Mouse (Mus musculus) small intestine, adult 2 months (tissue): ENCODE results near the gene Cenpb. TPM values are rescaled to one million over a fixed set of nuclear protein-coding genes. Genes with fewer than 3 reads are reported as not detected.

ENCODE experiments used
- H3K27ac ChIP-seq: fragments of 200-500 bp; 2 replicates; pipeline ENCODE4 v1.5.1; 2012; ENCODE audit warnings: low read depth, low read length, control low read depth, inconsistent platforms; ENCODE audit not compliant: insufficient read depth
- H3K27me3 ChIP-seq: fragments of 200-500 bp; 2 replicates; pipeline ENCODE4 v1.6.1; 2012; ENCODE audit warnings: mild to moderate bottlenecking, moderate library complexity, low read length, inconsistent platforms; ENCODE audit not compliant: control insufficient read depth, insufficient read depth
- H3K36me3 ChIP-seq: fragments of 200-500 bp; 2 replicates; pipeline ENCODE4 v1.6.1; 2012; ENCODE audit warnings: mild to moderate bottlenecking, low read length, control low read depth, inconsistent platforms; ENCODE audit not compliant: control insufficient read depth, insufficient read depth
- H3K4me1 ChIP-seq: fragments of 200-500 bp; 2 replicates; pipeline ENCODE4 v1.6.1; 2012; ENCODE audit warnings: low read length, inconsistent platforms, mixed read lengths; ENCODE audit not compliant: control insufficient read depth, insufficient read depth, insufficient read length
- H3K4me3 ChIP-seq: fragments of 200-500 bp; 2 replicates; pipeline ENCODE4 v1.5.1; 2012; ENCODE audit warnings: low read depth, mild to moderate bottlenecking, control low read depth, inconsistent platforms, low read length, moderate library complexity
- CTCF ChIP-seq: fragments of 200-500 bp; IDR thresholded peaks from 2 replicates; pipeline ENCODE4 v1.5.1; 2012; ENCODE audit warnings: low read depth, mild to moderate bottlenecking, control low read depth, inconsistent platforms, low read length, moderate library complexity, mixed read lengths; ENCODE audit not compliant: insufficient replicate concordance, insufficient read length; ENCODE audit errors: extremely low read depth
- POLR2A ChIP-seq: fragments of 200-500 bp; IDR thresholded peaks from 2 replicates; pipeline ENCODE4 v1.6.1; 2012; ENCODE audit warnings: low read depth, mild to moderate bottlenecking, control low read depth, inconsistent platforms, low read length, moderate library complexity
- WGBS: fragments of 180-500 bp; shearing (Covaris S2); methylation state at CpG from one replicate; pipeline ENCODE4 v1.1.7; 2018; 5-methylcytosine and 5-hydroxymethylcytosine counted together
- polyA plus RNA-seq: library from polyadenylated mRNA; depleted of rRNA; stranded (reverse); fragments of >200 nt; gene quantifications from 2 replicates; pipeline ENCODE4 v1.2.3, GENCODE M21; 2012

Gene Cenpb
- polyA plus RNA-seq, 1 experiment: 95.1 TPM

DNA sequence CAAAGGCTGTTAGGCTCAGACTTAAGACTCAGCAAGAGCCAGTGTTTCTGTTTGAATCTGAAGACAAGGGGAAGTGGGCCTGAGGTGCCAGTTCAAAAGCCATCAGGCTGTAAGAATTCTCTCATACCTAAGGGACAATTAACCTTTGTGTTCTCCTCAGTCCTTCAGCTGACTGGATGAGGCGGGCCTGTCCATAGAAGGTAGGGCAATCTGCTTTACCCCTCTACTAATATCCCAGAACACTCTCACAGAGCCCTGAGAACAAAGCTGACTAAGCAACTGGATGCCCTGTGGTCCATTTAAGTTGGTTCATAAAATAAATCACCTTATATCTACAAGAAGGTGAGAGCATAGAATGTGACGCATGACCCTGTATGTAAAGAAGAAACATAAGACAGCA lies 13.7 kb downstream of the Cenpb start:
- Histone ChIP-seq H3K36me3 (no peaks in the 10 kb centered on the region), H3K27ac (no peak overlapping the region; the same call in 1 of the 2 replicates), H3K27me3 (no peaks in the 10 kb centered on the region), H3K4me3 (no peak overlapping the region), H3K4me1 (no peaks in the 10 kb centered on the region; the same call in 1 of the 2 replicates)
- no peak for TF ChIP-seq CTCF
- TF ChIP-seq POLR2A: no peak
- 81% methylated on average over 2 of the region's 2 CpGs for WGBS

DNA sequence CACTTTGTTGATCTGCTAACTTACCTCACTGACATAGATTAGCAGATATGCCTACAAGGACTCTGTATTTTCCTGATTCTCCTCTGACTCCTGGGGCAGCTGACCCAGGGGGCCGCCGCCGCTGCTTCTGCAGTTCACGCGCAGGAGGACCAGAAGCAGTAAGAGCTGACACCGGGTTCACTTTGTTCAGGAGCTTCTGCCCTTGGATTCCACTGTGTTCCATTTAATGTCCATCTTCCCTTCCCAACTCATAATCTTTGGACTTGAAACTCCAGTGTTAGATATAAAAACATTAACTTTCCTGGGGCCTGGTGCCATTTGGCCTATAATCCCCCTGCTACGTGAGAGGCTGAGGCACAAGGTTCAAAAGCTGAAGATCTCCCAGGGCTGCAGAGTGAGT lies 15.9 kb downstream of the Cenpb start:
- H3K4me3 ChIP-seq: no peak overlapping the region
- no peak overlapping the region for H3K27ac ChIP-seq

DNA sequence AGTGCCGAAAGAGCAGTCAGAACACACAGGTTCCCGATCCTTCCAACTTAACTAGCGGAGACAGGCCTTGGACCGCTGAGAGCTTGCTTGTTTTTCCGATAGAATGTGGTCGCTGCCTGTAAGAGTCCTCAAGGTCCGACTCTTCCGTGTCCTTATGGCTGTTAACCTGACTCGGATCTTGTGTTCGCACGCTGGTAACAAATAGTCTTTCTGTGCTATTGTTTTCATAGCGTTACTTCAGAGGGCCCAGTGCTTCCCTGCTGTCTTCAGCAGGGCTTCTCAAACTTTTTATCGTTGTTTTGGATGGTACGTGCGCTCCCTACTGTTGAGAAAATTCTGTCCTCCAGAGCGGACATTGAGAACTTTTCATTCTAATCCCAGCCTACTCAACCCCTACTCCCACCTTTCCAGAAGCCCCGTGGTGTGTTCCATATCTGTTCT lies 19.2 kb downstream of the Cenpb start:
- H3K4me3 ChIP-seq: peak overlapping the region; percentile 66
- H3K27me3 ChIP-seq: no peaks in the 10 kb centered on the region
- H3K27ac ChIP-seq: peak overlapping the region; percentile 67
- peaks cover 4% of the 10 kb centered on the region for H3K4me1 ChIP-seq
- no peaks in the 10 kb centered on the region for H3K36me3 ChIP-seq
- TF ChIP-seq CTCF (no peak), POLR2A (no peak)
- WGBS: under 1% methylated on average over 17 of the region's 17 CpGs

More for the DNA sequence above, 15.9 kb downstream of the Cenpb start:
- Histone ChIP-seq H3K4me1 (peaks cover 4% of the 10 kb centered on the region), H3K27me3 (no peaks in the 10 kb centered on the region), H3K36me3 (no peaks in the 10 kb centered on the region)
- TF ChIP-seq POLR2A (no peak), CTCF (no peak)
- WGBS: 71% methylated on average over 7 of the region's 7 CpGs

DNA sequence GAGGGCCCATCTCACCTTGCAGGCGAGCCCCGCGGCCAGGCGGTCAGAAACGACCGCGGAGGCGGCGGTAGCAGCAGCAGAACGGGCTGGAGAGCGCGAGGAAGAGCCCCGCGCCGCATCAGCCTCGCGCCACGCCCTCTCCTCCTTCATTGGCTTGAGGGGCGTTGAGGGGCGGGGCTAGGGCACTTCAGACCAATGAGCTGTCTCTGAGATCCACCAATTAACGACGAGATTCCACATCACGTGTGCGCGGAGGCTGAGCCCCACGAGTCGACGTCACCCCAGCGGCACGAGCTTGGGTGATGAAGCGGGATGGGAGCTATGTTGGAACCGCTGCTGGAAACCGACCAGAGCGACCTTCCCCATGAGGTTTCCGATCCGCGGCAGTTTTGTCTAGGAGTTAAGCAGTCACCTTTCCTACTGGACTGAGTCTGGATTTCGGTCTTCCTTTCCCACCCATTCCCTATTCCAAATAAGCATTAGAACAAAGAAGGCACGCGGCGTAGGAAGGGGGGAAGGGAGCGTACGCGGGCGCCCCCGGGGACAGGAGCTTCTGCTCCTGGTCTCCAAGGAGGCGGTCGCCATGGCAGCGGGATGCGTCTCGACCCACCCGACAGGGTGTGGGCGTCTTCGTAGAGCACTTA lies 19.8 kb downstream of the Cenpb start, which contains the start of gene 1700037H04Rik:
TSS of gene 1700037H04Rik (minus strand) at position 144 of the 644 bp plus-strand sequence.
- Histone ChIP-seq H3K27ac (peak within 1 kb of the TSS; percentile 67), H3K4me1 (peaks cover 4% of the 10 kb centered on the region), H3K27me3 (no peaks in the 10 kb centered on the region), H3K36me3 (no peaks in the 10 kb centered on the region), H3K4me3 (peak within 1 kb of the TSS; percentile 78)
- no peak for TF ChIP-seq CTCF
- TF ChIP-seq POLR2A: peak; percentile 55; the same call in 1 of the 2 replicates
- WGBS: under 1% methylated on average over 54 of the region's 54 CpGs

DNA sequence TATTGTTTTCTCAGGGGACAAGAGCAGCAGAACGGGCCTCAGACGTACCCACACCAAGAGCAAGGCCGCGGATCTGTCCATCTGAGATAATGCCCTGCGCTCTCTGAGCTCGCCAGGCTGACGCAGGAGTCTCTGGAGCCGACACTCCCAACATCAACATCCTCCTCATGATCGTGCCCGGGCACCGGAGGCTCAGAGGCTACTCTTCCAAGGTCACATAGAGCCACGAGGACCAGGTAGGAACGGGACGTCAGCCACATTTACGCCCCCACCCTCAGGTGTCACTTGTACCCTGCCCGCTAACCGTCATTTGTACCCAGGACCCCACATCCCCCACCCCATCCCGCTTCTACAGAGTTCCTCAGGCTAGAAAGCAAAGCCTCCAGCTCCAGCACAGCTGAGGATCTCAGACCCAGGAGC lies 20.4 kb downstream of the Cenpb start:
- Histone ChIP-seq H3K27ac (no peak overlapping the region; the same call in 1 of the 2 replicates), H3K4me3 (peak overlapping the region; percentile 78), H3K4me1 (peaks cover 4% of the 10 kb centered on the region), H3K27me3 (no peaks in the 10 kb centered on the region), H3K36me3 (no peaks in the 10 kb centered on the region)
- under 1% methylated on average over 18 of the region's 18 CpGs for whole genome bisulfite sequencing
- no peak for TF ChIP-seq CTCF
- no peak; the same call in 1 of the 2 replicates for TF ChIP-seq POLR2A

DNA sequence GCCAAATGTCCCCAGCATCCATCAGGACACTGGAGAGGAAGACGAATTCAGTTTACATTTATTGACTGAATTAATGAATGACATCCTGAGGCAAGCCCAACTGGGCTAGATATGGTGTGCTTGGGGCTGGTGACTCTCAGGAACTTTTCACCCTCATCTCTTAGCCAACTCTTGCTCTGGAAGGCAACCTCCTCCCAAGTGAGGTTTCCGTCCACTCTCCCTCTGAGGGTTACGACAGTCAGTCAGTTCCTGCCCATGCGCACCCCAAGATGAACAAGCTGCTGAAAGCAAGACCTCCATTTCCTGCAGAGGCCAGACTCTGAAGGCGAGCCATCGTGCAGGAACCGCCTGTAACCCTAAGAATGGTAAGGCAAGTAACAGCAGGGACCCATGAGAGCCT lies 22.9 kb downstream of the Cenpb start:
- H3K36me3 ChIP-seq: no peaks in the 10 kb centered on the region; the same call in 1 of the 2 replicates
- TF ChIP-seq POLR2A: no peak
- no peak for TF ChIP-seq CTCF
- H3K4me1 ChIP-seq: peaks cover 4% of the 10 kb centered on the region
- WGBS: 87% methylated on average over 7 of the region's 7 CpGs
- no peak overlapping the region for H3K4me3 ChIP-seq
- H3K27ac ChIP-seq: no peak overlapping the region
- no peaks in the 10 kb centered on the region for H3K27me3 ChIP-seq

DNA sequence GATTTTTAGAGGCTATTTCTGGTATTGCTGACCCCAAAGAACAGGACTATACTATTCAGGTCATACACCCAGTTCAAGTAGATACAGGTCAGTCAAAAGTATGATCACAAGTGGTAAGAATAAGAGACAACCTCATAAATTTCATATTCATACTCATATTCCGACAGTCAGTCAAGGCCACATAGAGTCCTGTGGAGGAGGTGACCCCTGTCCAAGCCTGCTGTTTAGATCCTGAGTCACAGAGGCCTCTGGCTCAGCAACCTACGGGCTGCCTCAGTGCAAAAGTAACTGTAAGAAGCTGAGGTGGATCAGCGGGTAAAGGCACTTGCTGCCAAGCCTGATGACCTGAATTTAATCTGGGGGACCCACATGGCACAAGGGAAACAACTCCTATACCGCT lies 25.8 kb downstream of the Cenpb start:
- TF ChIP-seq POLR2A: no peak
- no peak for TF ChIP-seq CTCF
- Histone ChIP-seq H3K27me3 (no peaks in the 10 kb centered on the region), H3K36me3 (peaks cover 7% of the 10 kb centered on the region), H3K4me3 (no peak overlapping the region), H3K27ac (no peak overlapping the region), H3K4me1 (no peaks in the 10 kb centered on the region)
- 90% methylated on average over 4 of the region's 4 CpGs for WGBS
